Mouse (Mus musculus): ENCODE data around the gene C77080. TPM values are rescaled to one million over a fixed set of nuclear protein-coding genes. Genes with fewer than 3 reads are reported as not detected.

The C77080 gene
- total RNA-seq (2017), result 2.0 TPM in 1 of 2 replicates, not detected in the other

DNA sequence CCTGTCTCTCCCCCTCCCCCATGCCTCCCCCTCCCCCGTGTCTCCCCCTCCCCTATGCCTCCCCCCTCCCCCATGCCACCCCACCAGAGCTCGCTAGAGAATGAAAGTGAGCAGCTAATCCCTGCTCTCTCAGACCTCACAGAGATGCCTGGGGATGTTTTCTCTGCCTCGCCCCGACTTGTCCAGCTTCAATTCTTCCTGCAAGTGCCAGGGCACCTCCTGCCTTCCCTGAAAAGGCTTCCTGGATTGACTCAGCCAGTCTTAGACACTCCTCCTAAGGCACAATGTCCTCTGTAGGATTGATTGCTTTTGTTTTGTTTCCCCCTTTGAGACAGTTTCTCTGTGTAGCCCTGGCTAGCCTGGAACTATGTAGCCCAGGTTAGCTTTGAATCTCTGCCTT is at the start of gene C77080:
C77080 (minus strand) TSS at position 209 of the 400 bp plus-strand sequence.
- no peak for ATAC-seq (ENCODE audit: extremely low read depth, insufficient number of reproducible peaks, low FRiP score, poor library complexity, severe bottlenecking)

DNA sequence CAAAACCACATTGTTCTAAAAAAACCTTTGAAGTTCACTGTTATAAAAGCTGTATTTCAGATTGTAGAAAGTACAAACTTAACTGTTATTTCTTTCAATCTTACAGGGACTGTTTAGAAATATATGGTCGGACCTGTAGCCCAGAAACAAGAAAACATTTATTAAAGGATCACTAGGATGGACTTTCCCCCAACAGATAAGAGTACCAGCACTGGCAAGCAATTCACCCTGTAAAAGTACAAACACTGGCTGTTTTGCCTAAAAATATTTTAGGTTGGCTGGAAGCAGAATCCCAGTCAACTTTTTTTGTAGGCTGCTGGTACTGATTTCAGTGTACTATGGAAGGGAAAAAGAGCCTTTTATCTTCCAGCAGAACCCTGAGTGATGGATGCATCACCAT is 46.7 kb upstream of the C77080 start:
- ATAC-seq (ENCODE audit: extremely low read depth, insufficient number of reproducible peaks, low FRiP score, poor library complexity, severe bottlenecking), result no peak

DNA sequence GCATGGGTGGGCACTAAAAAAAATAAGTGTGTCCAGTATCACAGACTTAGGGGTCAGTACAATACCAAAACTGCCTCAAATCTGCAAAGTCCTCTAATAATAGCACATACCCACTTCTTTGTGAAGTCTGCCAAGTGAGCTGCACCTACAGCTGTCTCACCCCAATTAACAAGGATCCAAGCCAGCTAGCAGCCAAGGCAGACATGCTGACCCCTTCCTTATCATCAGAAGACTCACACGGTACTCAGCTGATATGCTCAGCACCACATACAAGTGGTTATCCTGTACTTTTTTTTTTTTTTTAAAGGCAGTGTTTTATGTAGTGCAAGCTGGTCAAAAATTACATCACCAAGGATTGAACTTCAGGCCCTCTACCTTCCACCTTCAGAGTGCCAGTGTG is 43.1 kb upstream of the C77080 start:
- ATAC-seq (ENCODE audit: extremely low read depth, insufficient number of reproducible peaks, low FRiP score, poor library complexity, severe bottlenecking), result no peak

- no peak for ATAC-seq (ENCODE audit: extremely low read depth, insufficient number of reproducible peaks, low FRiP score, poor library complexity, severe bottlenecking)
Measured at GRCm38 (mm10) chr4:129303816-129304215, 42.6 kb upstream of the C77080 start.

- no peak for ATAC-seq (ENCODE audit: extremely low read depth, insufficient number of reproducible peaks, low FRiP score, poor library complexity, severe bottlenecking)
Measured at GRCm38 (mm10) chr4:129303401-129303800, 42.2 kb upstream of the C77080 start.

DNA sequence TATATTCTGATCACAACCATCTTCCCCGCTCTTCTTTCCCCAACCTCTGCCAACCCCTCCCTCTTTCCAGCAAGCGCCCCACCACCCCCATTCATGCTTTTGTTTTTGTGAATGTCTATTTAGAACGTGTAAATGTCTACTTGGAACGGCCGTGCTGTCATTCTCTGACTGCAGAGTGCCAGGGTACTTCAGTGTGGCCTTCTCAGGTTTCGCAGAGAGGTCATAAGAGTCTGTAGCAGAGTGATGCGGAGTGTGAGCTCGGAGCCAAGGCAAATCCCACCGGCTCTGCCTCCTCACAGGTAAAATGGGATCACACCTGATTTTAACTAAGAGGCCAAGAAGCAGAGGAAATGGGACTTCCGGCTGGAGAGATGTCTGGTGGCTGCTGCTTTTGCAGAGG is 37.9 kb upstream of the C77080 start:
- no peak for ATAC-seq (ENCODE audit: extremely low read depth, insufficient number of reproducible peaks, low FRiP score, poor library complexity, severe bottlenecking)

GRCm38 (mm10) chr4:129297724-129298123 is 36.5 kb upstream of the C77080 start:
- ATAC-seq (ENCODE audit: extremely low read depth, insufficient number of reproducible peaks, low FRiP score, poor library complexity, severe bottlenecking), result no peak

DNA sequence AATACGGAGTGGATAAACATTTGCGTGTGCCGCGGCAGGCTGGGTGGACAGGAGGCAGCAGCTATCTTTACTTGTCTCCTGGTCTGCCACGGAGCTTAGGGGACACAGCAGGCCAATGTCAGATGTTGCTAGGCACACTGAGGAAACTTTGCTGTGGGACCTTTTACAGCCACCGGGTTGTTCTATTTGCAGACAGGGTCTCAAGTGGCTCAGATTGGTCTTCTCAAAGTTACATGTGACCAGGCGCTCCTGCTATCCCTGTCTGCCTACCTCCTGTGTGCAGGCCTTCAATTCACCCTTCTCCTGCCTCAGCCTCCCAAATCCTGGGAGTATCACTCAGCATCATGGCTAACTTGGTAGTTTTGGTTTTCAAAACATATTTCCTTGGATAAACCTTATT is 34.9 kb upstream of the C77080 start:
- no peak for ATAC-seq (ENCODE audit: extremely low read depth, insufficient number of reproducible peaks, low FRiP score, poor library complexity, severe bottlenecking)

GRCm38 (mm10) chr4:129295188-129295587 is 34.0 kb upstream of the C77080 start:
- no peak for ATAC-seq (ENCODE audit: extremely low read depth, insufficient number of reproducible peaks, low FRiP score, poor library complexity, severe bottlenecking)

DNA sequence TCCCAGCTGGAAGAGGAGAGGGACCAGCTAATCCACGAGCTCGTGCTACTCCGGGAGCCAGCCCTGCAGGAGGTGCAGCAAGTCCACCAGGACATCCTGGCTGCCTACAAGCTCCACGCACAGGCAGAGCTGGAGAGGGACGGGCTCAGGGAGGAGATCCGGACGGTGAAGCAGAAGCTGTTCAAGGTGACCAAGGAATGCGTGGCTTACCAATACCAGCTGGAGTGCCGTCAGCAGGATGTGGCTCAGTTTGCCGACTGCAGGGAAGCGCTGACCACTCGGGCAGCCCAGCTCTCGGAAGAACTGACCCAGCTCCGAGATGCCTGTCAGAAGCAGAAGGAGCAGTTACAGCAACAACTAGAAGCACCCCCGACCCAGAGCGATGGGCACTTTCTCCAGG is 32.5 kb upstream of the C77080 start:
- no peak for ATAC-seq (ENCODE audit: extremely low read depth, insufficient number of reproducible peaks, low FRiP score, poor library complexity, severe bottlenecking)

DNA sequence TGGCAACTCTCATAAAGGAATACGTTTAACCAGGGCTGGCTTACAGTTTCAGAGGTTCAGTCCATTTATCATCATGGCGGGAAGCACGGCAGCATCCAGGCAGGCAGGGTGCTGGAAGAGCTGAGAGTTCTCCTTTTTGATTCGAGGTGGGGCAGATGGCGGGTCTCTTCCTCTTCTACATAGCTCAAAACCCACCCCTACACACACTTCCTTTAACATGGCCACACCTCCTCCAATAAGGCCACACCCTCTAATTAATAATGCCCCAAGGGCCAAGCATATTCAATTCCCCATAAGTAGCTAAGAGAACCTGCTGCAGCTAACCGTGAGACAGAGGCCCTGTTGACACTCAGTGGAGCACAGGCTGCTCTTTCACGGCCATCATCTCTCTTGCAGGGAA is 31.6 kb upstream of the C77080 start:
- ATAC-seq (ENCODE audit: extremely low read depth, insufficient number of reproducible peaks, low FRiP score, poor library complexity, severe bottlenecking), result no peak

GRCm38 (mm10) chr4:129289671-129290070 is 28.5 kb upstream of the C77080 start:
- ATAC-seq (ENCODE audit: extremely low read depth, insufficient number of reproducible peaks, low FRiP score, poor library complexity, severe bottlenecking), result no peak

DNA sequence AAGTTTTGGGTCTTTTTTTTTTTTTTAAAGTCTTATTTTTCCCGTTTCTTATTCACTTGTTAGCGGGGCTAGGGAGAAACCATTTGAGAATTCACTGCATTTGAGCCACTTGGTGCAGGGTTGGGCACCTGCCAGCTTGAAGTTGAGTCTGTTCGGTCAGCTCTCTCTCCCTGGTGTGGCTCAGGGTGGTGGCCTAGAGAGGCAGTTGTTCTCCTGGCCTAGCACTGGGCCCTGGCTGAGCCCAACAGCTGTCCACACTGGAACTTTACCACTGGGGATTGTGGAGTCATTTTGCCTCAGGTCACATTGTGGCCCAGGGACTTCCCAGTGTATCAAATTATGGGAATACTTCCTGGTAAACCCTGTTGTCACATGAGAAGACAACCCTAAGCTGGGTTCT is 26.9 kb upstream of the C77080 start:
- ATAC-seq (ENCODE audit: extremely low read depth, insufficient number of reproducible peaks, low FRiP score, poor library complexity, severe bottlenecking), result no peak

DNA sequence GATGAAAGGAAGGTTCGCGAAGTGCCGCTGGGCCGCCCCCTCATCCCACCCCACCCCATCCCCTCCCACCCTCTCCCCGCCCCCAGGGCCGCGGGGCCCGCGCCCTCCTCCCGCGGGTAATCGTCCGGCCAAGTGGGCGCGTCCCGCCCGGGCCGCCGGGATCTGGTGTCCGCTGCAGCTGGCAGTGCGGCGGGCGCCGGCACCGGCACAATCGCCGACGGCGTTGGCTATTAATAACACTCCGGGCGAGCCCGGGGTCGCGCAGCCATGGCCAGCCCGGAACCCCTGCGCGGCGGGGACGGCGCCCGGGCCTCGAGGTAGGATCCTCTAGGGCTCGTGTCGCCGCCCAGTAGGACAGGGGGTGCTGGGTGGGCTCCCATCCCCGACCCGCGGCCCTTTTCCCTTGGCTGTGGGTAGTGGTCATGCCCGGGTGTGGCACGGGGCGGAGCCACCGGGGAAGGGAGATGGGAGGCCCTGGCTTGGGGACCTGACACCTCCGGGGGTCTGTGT is 26.3 kb upstream of the C77080 start, which contains the start of gene Sync:
Sync (plus strand) TSS at position 146 of the 510 bp plus-strand sequence.
- ATAC-seq (ENCODE audit: extremely low read depth, insufficient number of reproducible peaks, low FRiP score, poor library complexity, severe bottlenecking), result no peak

DNA sequence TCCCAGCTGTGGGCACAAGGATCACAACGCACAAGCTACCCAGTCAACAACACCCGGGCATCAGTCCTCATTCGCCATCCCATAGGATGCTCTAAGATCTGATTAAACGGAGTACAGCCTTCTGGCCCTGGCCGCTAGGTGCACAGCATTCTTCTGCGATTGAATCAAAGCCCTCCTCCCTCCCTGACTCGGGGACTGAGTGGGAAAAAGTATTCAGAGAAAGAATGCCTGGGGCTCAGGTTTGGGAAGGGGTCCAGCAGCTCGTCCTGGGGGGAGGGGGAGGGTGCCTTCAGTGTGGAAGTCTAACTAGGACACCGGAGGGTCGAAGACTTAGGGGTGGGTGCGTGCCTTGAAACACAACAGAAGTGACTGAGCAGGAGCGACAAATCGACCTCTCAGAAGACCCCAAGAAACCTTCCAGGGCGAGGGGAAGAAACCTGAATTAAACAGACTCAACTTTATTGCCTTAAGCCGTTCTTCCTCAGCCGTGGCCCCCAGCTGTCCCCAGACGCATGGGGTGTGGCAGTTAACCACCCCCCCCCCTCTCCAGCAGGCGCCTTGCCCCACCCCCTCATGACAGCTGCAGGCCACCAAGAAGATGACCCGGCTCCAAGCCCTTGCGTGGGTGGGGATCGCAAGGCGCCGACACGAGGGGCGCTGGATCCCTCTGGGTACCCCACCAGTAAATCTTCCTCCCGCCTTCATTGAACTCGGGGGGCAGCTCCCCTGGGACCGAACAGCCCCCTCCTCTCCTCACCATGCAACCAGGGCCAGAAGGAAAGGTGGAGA is 25.7 kb upstream of the C77080 start:
- no peak for ATAC-seq (ENCODE audit: extremely low read depth, insufficient number of reproducible peaks, low FRiP score, poor library complexity, severe bottlenecking)

GRCm38 (mm10) chr4:129286001-129286682 is 24.9 kb upstream of the C77080 start:
- ATAC-seq (ENCODE audit: extremely low read depth, insufficient number of reproducible peaks, low FRiP score, poor library complexity, severe bottlenecking), result 0 out of 2 replicates have a peak, but pooled peaks have one; percentile 26

DNA sequence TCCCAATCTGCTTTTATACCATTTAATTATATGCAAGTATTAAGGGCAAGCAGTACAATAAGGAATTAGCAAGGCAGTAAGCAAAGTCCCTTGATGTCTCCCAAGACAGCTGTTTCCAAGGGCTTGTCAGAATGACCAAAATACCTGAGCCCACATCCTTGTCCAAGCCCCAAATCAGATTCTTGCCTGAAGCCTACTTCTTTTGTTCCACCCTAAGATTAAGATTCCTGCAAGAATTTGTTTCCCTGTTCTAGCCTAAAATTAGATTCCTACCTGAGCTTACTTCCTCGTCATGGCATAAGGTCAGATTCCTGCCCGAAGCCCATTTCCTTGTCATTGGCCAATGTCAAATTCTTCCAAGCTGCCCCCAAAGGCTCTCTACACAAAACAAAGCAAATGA is 23.5 kb upstream of the C77080 start:
- ATAC-seq (ENCODE audit: extremely low read depth, insufficient number of reproducible peaks, low FRiP score, poor library complexity, severe bottlenecking), result no peak

- no peak for ATAC-seq (ENCODE audit: extremely low read depth, insufficient number of reproducible peaks, low FRiP score, poor library complexity, severe bottlenecking)
Measured at GRCm38 (mm10) chr4:129283226-129283625, 22.0 kb upstream of the C77080 start.

DNA sequence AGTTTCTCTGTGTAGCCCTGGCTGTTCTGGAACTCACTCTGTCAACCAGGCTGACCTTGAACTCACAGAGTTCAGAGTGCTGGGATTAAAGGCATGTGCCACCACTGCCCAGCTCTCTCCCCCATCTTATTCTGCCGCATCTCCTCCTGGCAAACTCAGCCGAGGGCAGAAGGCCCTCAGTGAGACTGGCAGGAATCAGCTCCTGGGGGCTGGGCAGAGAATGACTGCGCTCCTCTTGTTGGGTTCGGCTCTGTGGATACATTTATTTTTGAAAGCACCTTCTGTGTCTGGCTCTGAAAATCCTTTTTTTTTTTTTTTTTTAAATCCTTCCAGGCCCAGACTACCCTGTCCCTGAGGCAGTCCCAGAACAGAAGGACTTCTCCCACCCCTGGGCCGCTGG is 21.6 kb upstream of the C77080 start:
- ATAC-seq (ENCODE audit: extremely low read depth, insufficient number of reproducible peaks, low FRiP score, poor library complexity, severe bottlenecking), result no peak

DNA sequence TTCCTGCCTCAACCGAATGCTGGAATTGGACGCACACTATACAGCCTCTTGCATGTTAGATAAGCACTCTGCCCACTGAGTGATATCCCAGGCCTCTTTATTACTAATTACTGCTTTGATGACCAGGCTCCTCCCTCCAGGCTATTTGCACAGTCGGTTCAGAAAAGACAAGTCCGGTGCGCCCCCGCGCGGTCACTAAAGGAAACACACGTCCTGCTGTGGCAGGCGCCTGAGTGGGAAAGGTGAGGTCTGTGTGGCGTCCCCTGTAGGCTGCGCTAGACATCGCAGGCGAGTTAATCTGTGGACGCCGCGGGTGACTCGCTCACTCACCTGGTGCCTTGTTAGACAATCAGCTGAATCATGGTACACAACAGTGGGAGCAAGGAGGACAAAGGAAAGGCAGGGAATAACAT is 15.3 kb upstream of the C77080 start:
- ATAC-seq (ENCODE audit: extremely low read depth, insufficient number of reproducible peaks, low FRiP score, poor library complexity, severe bottlenecking), result peak; percentile 85

Measured in neutrophil, adult 5-6 weeks (primary cell).